Mouse (Mus musculus) right cerebral cortex, postnatal 10 days (tissue): ENCODE results near the gene Nutf2-ps1.

Experiments used
- DNase-seq, 2 experiments: peaks; one replicate each; pipeline ENCODE4 v3.0.0; 2021; ENCODE audit warnings: low spot score in 2 of 2

Gene Nutf2-ps1

GRCm38 (mm10) chr19:53571056-53571455, 17.8 kb downstream of the Nutf2-ps1 start:
- DNase-seq: no peak

GRCm38 (mm10) chr19:53568553-53568952, 20.3 kb downstream of the Nutf2-ps1 start:
- no peak for DNase-seq

- DNase-seq: no peak
These were observed 21.0 kb downstream of the Nutf2-ps1 start for GRCm38 (mm10) chr19:53567864-53568263.

- no peak for DNase-seq
These were observed 23.1 kb downstream of the Nutf2-ps1 start for GRCm38 (mm10) chr19:53565565-53566277.

- no peak for DNase-seq
These were observed 24.7 kb downstream of the Nutf2-ps1 start for GRCm38 (mm10) chr19:53564174-53564573.

- DNase-seq: no peak
These were observed 28.4 kb downstream of the Nutf2-ps1 start for GRCm38 (mm10) chr19:53560436-53560835.

- DNase-seq: no peak
These were observed 31.5 kb downstream of the Nutf2-ps1 start for GRCm38 (mm10) chr19:53557267-53557936.

- DNase-seq: no peak
These were observed 32.0 kb downstream of the Nutf2-ps1 start for GRCm38 (mm10) chr19:53556841-53557240.

GRCm38 (mm10) chr19:53554981-53555616, 33.8 kb downstream of the Nutf2-ps1 start:
- DNase-seq: no peak

GRCm38 (mm10) chr19:53554402-53554801, 34.5 kb downstream of the Nutf2-ps1 start:
- DNase-seq: no peak

GRCm38 (mm10) chr19:53552795-53553194, 36.1 kb downstream of the Nutf2-ps1 start:
- no peak for DNase-seq

- no peak for DNase-seq
These were observed 36.6 kb downstream of the Nutf2-ps1 start for GRCm38 (mm10) chr19:53552216-53552786.

- no peak for DNase-seq
These were observed 37.9 kb downstream of the Nutf2-ps1 start for GRCm38 (mm10) chr19:53550972-53551371.

- DNase-seq: no peak
These were observed 41.3 kb downstream of the Nutf2-ps1 start for GRCm38 (mm10) chr19:53547597-53547996.

GRCm38 (mm10) chr19:53544923-53545561, 43.8 kb downstream of the Nutf2-ps1 start:
- DNase-seq: no peak

GRCm38 (mm10) chr19:53543602-53544001, 45.3 kb downstream of the Nutf2-ps1 start:
- DNase-seq: no peak

GRCm38 (mm10) chr19:53539296-53539695, 49.6 kb downstream of the Nutf2-ps1 start:
- no peak for DNase-seq

- DNase-seq: no peak
These were observed 50.1 kb downstream of the Nutf2-ps1 start for GRCm38 (mm10) chr19:53538796-53539195.
